Mouse (Mus musculus): ENCODE results near the gene Ypel4.

GRCm38 (mm10) chr2:84734919-84735318, 1.1 kb downstream of the Ypel4 start:
- TF ChIP-seq CTCF (IDR thresholded peaks at IDR 0.05; ENCODE audit: insufficient read depth, low read depth, low read length) (no peak), POLR2A (IDR thresholded peaks at IDR 0.05; ENCODE audit: insufficient read depth, low read depth, low read length) (no peak)

All from olfactory bulb, adult 2 months (tissue).